Mouse (Mus musculus) embryonic fibroblast, embryonic 13.5 days (primary cell): ENCODE measurements around the gene Sumo2. TPM values are rescaled to one million over a fixed set of nuclear protein-coding genes. Genes with fewer than 3 reads are reported as not detected.
A peak's percentile ranks its signal among the peaks of the same experiment; 100 is the strongest.
"Not testable (repeated sequence)": the region's sequence is repeated elsewhere in the genome, so short reads cannot be mapped to it uniquely, and the experiment has no call there.

Experiments
- H3K27ac ChIP-seq: 2 replicates; pipeline ENCODE4 v1.5.1; 2012; ENCODE audit warnings: low read length, control low read depth, inconsistent platforms; ENCODE audit not compliant: insufficient read depth
- H3K4me1 ChIP-seq: 2 replicates; pipeline ENCODE4 v1.6.1; 2011; ENCODE audit warnings: low read length; ENCODE audit not compliant: control insufficient read depth, insufficient read depth
- H3K4me3 ChIP-seq: 2 replicates; pipeline ENCODE4 v1.5.1; 2011; ENCODE audit warnings: mild to moderate bottlenecking, control low read depth, low read length; ENCODE audit not compliant: insufficient read depth
- CTCF ChIP-seq: IDR thresholded peaks from 2 replicates; pipeline ENCODE4 v1.5.1; 2011; ENCODE audit warnings: mild to moderate bottlenecking, control low read depth, low read length, moderate library complexity, borderline replicate concordance; ENCODE audit not compliant: insufficient read depth
- POLR2A ChIP-seq: IDR thresholded peaks from 2 replicates; pipeline ENCODE4 v1.6.1; 2011; ENCODE audit warnings: low read depth, mild to moderate bottlenecking, control low read depth, low read length, moderate library complexity
- polyA plus RNA-seq: library from polyadenylated mRNA; stranded (reverse); fragments of >200 nt; gene quantifications from 2 replicates; pipeline ENCODE4 v1.2.4, GENCODE M21; 2011; ENCODE audit warnings: low read depth; ENCODE audit not compliant: missing spikeins, insufficient read length

The Sumo2 gene
- polyA plus RNA-seq, 1 experiment = 505 TPM

- Histone ChIP-seq H3K4me3 (no peak overlapping the region), H3K27ac (no peak overlapping the region), H3K4me1 (no peaks in the 10 kb centered on the region)
- TF ChIP-seq POLR2A (no peak), CTCF (no peak)
Observed at GRCm38 (mm10) chr11:115485155-115485554, 50.9 kb downstream of the Sumo2 start.

- H3K4me1 ChIP-seq = no peaks in the 10 kb centered on the region
- TF ChIP-seq POLR2A (no peak), CTCF (peak; percentile 69; the same call in 1 of the 2 replicates)
- no peak overlapping the region for H3K4me3 ChIP-seq
- no peak overlapping the region for H3K27ac ChIP-seq
Observed at GRCm38 (mm10) chr11:115483726-115484125, 52.4 kb downstream of the Sumo2 start.

- TF ChIP-seq CTCF = no peak
- no peak for TF ChIP-seq POLR2A
- Histone ChIP-seq H3K4me3 (no peak overlapping the region), H3K27ac (no peak overlapping the region), H3K4me1 (no peaks in the 10 kb centered on the region)
Observed at GRCm38 (mm10) chr11:115483278-115483677, 52.8 kb downstream of the Sumo2 start.

GRCm38 (mm10) chr11:115481553-115482259 lies 54.4 kb downstream of the Sumo2 start:
- H3K4me3 ChIP-seq = no peak overlapping the region
- H3K4me1 ChIP-seq = no peaks in the 10 kb centered on the region
- no peak overlapping the region for H3K27ac ChIP-seq
- TF ChIP-seq CTCF = no peak
- TF ChIP-seq POLR2A = no peak

GRCm38 (mm10) chr11:115478296-115478938 lies 57.7 kb downstream of the Sumo2 start:
- Histone ChIP-seq H3K4me3 (no peak overlapping the region), H3K27ac (no peak overlapping the region)
- TF ChIP-seq POLR2A (no peak), CTCF (no peak)

GRCm38 (mm10) chr11:115477388-115477787 lies 58.7 kb downstream of the Sumo2 start:
- H3K27ac ChIP-seq, H3K4me1 ChIP-seq, H3K4me3 ChIP-seq: not testable (repeated sequence)

More at GRCm38 (mm10) chr11:115478296-115478938, 57.7 kb downstream of the Sumo2 start:
- H3K4me1 ChIP-seq = peaks cover 2% of the 10 kb centered on the region; the same call in 1 of the 2 replicates

- H3K4me3 ChIP-seq, H3K4me1 ChIP-seq, H3K27ac ChIP-seq: not testable (repeated sequence)
Observed at GRCm38 (mm10) chr11:115476630-115477029, 59.4 kb downstream of the Sumo2 start.

- H3K4me1 ChIP-seq = peaks cover 2% of the 10 kb centered on the region; the same call in 1 of the 2 replicates
- H3K4me3 ChIP-seq = peak overlapping the region; percentile 87
- H3K27ac ChIP-seq = no peak overlapping the region
- TF ChIP-seq CTCF (no peak), POLR2A (no peak)
Observed at GRCm38 (mm10) chr11:115475758-115476237, 60.3 kb downstream of the Sumo2 start.

- H3K4me3 ChIP-seq = peak within 1 kb of the TSS; percentile 87
- TF ChIP-seq CTCF (no peak), POLR2A (peak; percentile 94)
- peaks cover 2% of the 10 kb centered on the region; the same call in 1 of the 2 replicates for H3K4me1 ChIP-seq
- peak within 1 kb of the TSS; percentile 36 for H3K27ac ChIP-seq
Observed at GRCm38 (mm10) chr11:115475025-115475757, 60.9 kb downstream of the Sumo2 start, which contains the start of gene Armc7. TSS of gene Armc7 (plus strand) at chr11:115475667.
